13 mouse cellular contexts compared by ENCODE assay signal in genomic region chr11:20052814-20053536, GRCm38 (mm10). TPM values are rescaled to one million over a fixed set of nuclear protein-coding genes. Genes with fewer than 3 reads are reported as not detected.
DNase-seq lines count a peak whose midpoint lies in the region; ATAC-seq and TF ChIP-seq lines count a peak whose summit lies in the region.
"Had no signal": no experiment of that assay in that cellular context is flagged by ENCODE, and none has a peak within 500 bp of the region (broad histone marks: within the 10 kb centered on the region; RNA-seq: fewer than 3 reads in every experiment).

No protein-coding gene starts in this region.

- H3ac ChIP-seq in myocyte (ENCODE audit: control insufficient read depth, insufficient read length), result no peak overlapping the region

- H3K79me2 ChIP-seq in heart, adult 2 months (replicated peaks; ENCODE audit: control insufficient read depth, insufficient read depth, low read length), result no peaks in the 10 kb centered on the region
- H3K79me2 ChIP-seq in myocyte (ENCODE audit: control insufficient read depth, insufficient read depth), result no peaks in the 10 kb centered on the region

- H3K36me3 ChIP-seq in heart, embryonic 11.5 days (ENCODE audit: control insufficient read depth, insufficient read depth, low read length), result peaks cover 15% of the 10 kb centered on the region
- no peaks in the 10 kb centered on the region for H3K36me3 ChIP-seq in heart, adult 2 months (ENCODE audit: control insufficient read depth, insufficient read depth, low read length)
- H3K36me3 ChIP-seq in midbrain, embryonic 12.5 days, result peaks cover 11% of the 10 kb centered on the region
- no peaks in the 10 kb centered on the region; the same call in 1 of the 2 replicates for H3K36me3 ChIP-seq in midbrain, embryonic 11.5 days (ENCODE audit: control insufficient read depth, insufficient read depth, low read length)
- peaks cover 22% of the 10 kb centered on the region for H3K36me3 ChIP-seq in embryonic facial prominence, embryonic 14.5 days (ENCODE audit: control insufficient read depth, insufficient read depth, low read length)
- H3K36me3 ChIP-seq in myocyte (ENCODE audit: control insufficient read depth, insufficient read depth), result peaks cover 20% of the 10 kb centered on the region

- no peak for TF ChIP-seq CTCF in heart, adult 2 months (IDR thresholded peaks at IDR 0.05)

- TF ChIP-seq EP300 in heart, adult 2 months (IDR thresholded peaks at IDR 0.05; ENCODE audit: insufficient read depth, low read depth, low read length), result no peak

- H3K4me3 ChIP-seq in heart, embryonic 11.5 days (ENCODE audit: low read depth, low read length), result no peak overlapping the region
- H3K4me3 ChIP-seq in heart, adult 2 months, result no peak overlapping the region
- no peak overlapping the region for H3K4me3 ChIP-seq in midbrain, embryonic 12.5 days
- H3K4me3 ChIP-seq in midbrain, embryonic 11.5 days (ENCODE audit: low read depth, low read length), result no peak overlapping the region
- no peak overlapping the region for H3K4me3 ChIP-seq in embryonic facial prominence, embryonic 14.5 days (ENCODE audit: low read depth, low read length)
- no peak overlapping the region for H3K4me3 ChIP-seq in myocyte

- no peak for ATAC-seq in heart, embryonic 11.5 days (replicated peaks; ENCODE audit: insufficient number of reproducible peaks, low FRiP score, low TSS enrichment)
- ATAC-seq in midbrain, embryonic 12.5 days (ENCODE audit: low FRiP score, low read depth), result no peak
- no peak for ATAC-seq in midbrain, embryonic 11.5 days (ENCODE audit: low FRiP score)
- ATAC-seq in embryonic facial prominence, embryonic 14.5 days (ENCODE audit: low read depth), result peak; percentile 24; the same call in 1 of the 2 replicates

- H3K9ac ChIP-seq in heart, embryonic 11.5 days (ENCODE audit: low read depth, low read length), result 0 out of 2 replicates have a peak overlapping the region, but pooled peaks have one; percentile 22
- no peak overlapping the region for H3K9ac ChIP-seq in heart, adult 2 months (ENCODE audit: low read depth, low read length)
- H3K9ac ChIP-seq in midbrain, embryonic 12.5 days (replicated peaks), result no peak overlapping the region
- no peak overlapping the region for H3K9ac ChIP-seq in midbrain, embryonic 11.5 days (ENCODE audit: low read length)
- no peak overlapping the region for H3K9ac ChIP-seq in embryonic facial prominence, embryonic 14.5 days (ENCODE audit: low read depth, low read length)

- no peak overlapping the region for H3K4me2 ChIP-seq in heart, embryonic 11.5 days
- H3K4me2 ChIP-seq in midbrain, embryonic 12.5 days (replicated peaks), result no peak overlapping the region
- H3K4me2 ChIP-seq in midbrain, embryonic 11.5 days, result no peak overlapping the region
- no peak overlapping the region for H3K4me2 ChIP-seq in embryonic facial prominence, embryonic 14.5 days (ENCODE audit: low read depth, low read length)
- H3K4me2 ChIP-seq in myocyte (ENCODE audit: low read depth), result no peak overlapping the region

- H3K9me3 ChIP-seq in heart, embryonic 11.5 days (replicated peaks; ENCODE audit: control insufficient read depth, low read length), result no peaks in the 10 kb centered on the region
- no peaks in the 10 kb centered on the region for H3K9me3 ChIP-seq in midbrain, embryonic 12.5 days
- no peaks in the 10 kb centered on the region for H3K9me3 ChIP-seq in midbrain, embryonic 11.5 days (ENCODE audit: control insufficient read depth, low read length)
- 0 out of 2 replicates have a peak, but pooled peaks cover 3% of the 10 kb centered on the region for H3K9me3 ChIP-seq in embryonic facial prominence, embryonic 14.5 days (ENCODE audit: control insufficient read depth, low read length)

- WGBS in heart, embryonic 11.5 days (ENCODE audit: insufficient replicate concordance), result 37% methylated on average over 13 of the region's 13 CpGs
- WGBS in heart, adult 2 months, result 51% methylated on average over 13 of the region's 13 CpGs
- WGBS in midbrain, embryonic 12.5 days, result 60% methylated on average over 13 of the region's 13 CpGs
- WGBS in midbrain, embryonic 11.5 days, result 65% methylated on average over 13 of the region's 13 CpGs
- 50% methylated on average over 13 of the region's 13 CpGs for whole genome bisulfite sequencing in embryonic facial prominence, embryonic 14.5 days

- TF ChIP-seq POLR2A in heart, adult 2 months (IDR thresholded peaks at IDR 0.05; ENCODE audit: insufficient read depth, low read depth, low read length), result no peak
- TF ChIP-seq POLR2A in myocyte (IDR thresholded peaks at IDR 0.05; ENCODE audit: insufficient read length, low read depth), result no peak

- H3K4me1 ChIP-seq in heart, embryonic 11.5 days (ENCODE audit: control insufficient read depth, insufficient read depth, low read length), result peaks cover 9% of the 10 kb centered on the region
- H3K4me1 ChIP-seq in heart, adult 2 months (ENCODE audit: control insufficient read depth, insufficient read depth, low read length), result no peaks in the 10 kb centered on the region
- no peaks in the 10 kb centered on the region for H3K4me1 ChIP-seq in midbrain, embryonic 12.5 days
- H3K4me1 ChIP-seq in midbrain, embryonic 11.5 days (ENCODE audit: control insufficient read depth, insufficient read depth, low read length), result no peaks in the 10 kb centered on the region
- no peaks in the 10 kb centered on the region for H3K4me1 ChIP-seq in embryonic facial prominence, embryonic 14.5 days (ENCODE audit: control insufficient read depth, insufficient read depth, low read length)

- H3K27ac ChIP-seq in heart, embryonic 11.5 days (ENCODE audit: low read depth, low read length), result peak overlapping the region; percentile 50; the same call in 1 of the 2 replicates
- no peak overlapping the region for H3K27ac ChIP-seq in heart, adult 2 months
- H3K27ac ChIP-seq in midbrain, embryonic 12.5 days (replicated peaks), result peak overlapping the region; percentile 15; the same call in 1 of the 2 replicates
- no peak overlapping the region for H3K27ac ChIP-seq in midbrain, embryonic 11.5 days (ENCODE audit: low read depth, low read length)
- 0 out of 2 replicates have a peak overlapping the region, but pooled peaks have one; percentile 13 for H3K27ac ChIP-seq in embryonic facial prominence, embryonic 14.5 days (replicated peaks; ENCODE audit: low read depth, low read length)

- DNase-seq in heart, adult 2 months, result no peak
- DNase-seq in midbrain, embryonic 11.5 days (ENCODE audit: low spot score, missing footprints), result no peak
- DNase-seq in embryonic facial prominence, embryonic 14.5 days (ENCODE audit: low spot score), result no peak
- DNase-seq in cerebellum, postnatal 36 days, result no peak
- DNase-seq in adrenal gland, postnatal 14 days, result no peak
- DNase-seq: adrenal gland, adult 8-10 months; kidney, adult 8-10 months; left cerebral cortex, postnatal 4 days; lung, postnatal 36 days; right cerebral cortex, postnatal 4 days had no signal

- H3K27me3 ChIP-seq in heart, embryonic 11.5 days (ENCODE audit: control insufficient read depth, insufficient read depth, low read length), result no peaks in the 10 kb centered on the region
- no peaks in the 10 kb centered on the region for H3K27me3 ChIP-seq in heart, adult 2 months (ENCODE audit: control insufficient read depth, insufficient read depth, low read length)
- no peaks in the 10 kb centered on the region for H3K27me3 ChIP-seq in midbrain, embryonic 12.5 days
- H3K27me3 ChIP-seq in midbrain, embryonic 11.5 days (ENCODE audit: control insufficient read depth, insufficient read depth, low read length), result no peaks in the 10 kb centered on the region
- H3K27me3 ChIP-seq in embryonic facial prominence, embryonic 14.5 days (replicated peaks; ENCODE audit: control insufficient read depth, insufficient read depth, low read length), result no peaks in the 10 kb centered on the region
- H3K27me3 ChIP-seq in myocyte (ENCODE audit: control insufficient read depth, insufficient read depth, insufficient read length), result no peaks in the 10 kb centered on the region

- intact Hi-C loops in heart, adult 2 months (cut with DNase I), result no loop called here

TF ChIP-seq in myocyte, 11 proteins besides CTCF, POLR2A, EP300 and RAD21:
- TF ChIP-seq MYOD1 (IDR thresholded peaks at IDR 0.05; ENCODE audit: control insufficient read depth in 1 of 3, insufficient read length in 2 of 3, low read depth in 2 of 3), result no peak
- TF ChIP-seq POLR2AphosphoS2 (IDR thresholded peaks at IDR 0.05; ENCODE audit: insufficient read length, low read depth), result peak; percentile 23

RNA-seq across cellular contexts. Expression of gene Actr2, which starts 59.7 kb away (rescaled TPM):
- 56.0 and 61.5 TPM in 2 replicates for polyA plus RNA-seq in heart, embryonic 11.5 days (2014; fragmentation: Nextera tagmentation; extraction: Ambion mirVana)
- 10 to 100 TPM; 71.7 to 75.8 TPM for total RNA-seq in heart, adult 2 months (2021)
- 18.1 and 34.5 TPM in 2 replicates for polyA plus RNA-seq in heart, adult 2 months (2012; rRNA removed)
- polyA plus RNA-seq in midbrain, embryonic 12.5 days (2016; fragmentation: Nextera tagmentation; extraction: Ambion mirVana), result 141 and 151 TPM in 2 replicates
- polyA plus RNA-seq in midbrain, embryonic 11.5 days (2014; fragmentation: Nextera tagmentation; extraction: Ambion mirVana), result 75.9 and 87.4 TPM in 2 replicates
- 66.6 and 67.3 TPM in 2 replicates for polyA plus RNA-seq in embryonic facial prominence, embryonic 14.5 days (2014; fragmentation: Nextera tagmentation; extraction: Ambion mirVana)
- 30.2 TPM for polyA plus RNA-seq in myocyte (2012; fragmentation: generic; extraction: Trizol)
- 104 and 110 TPM in 2 replicates for total RNA-seq in adrenal gland, postnatal 14 days (2021)

Comparison
In these comparisons a context has a peak if more than half of its experiments do, and no peak if none do; other contexts are left out.
1. H3K27ac ChIP-seq: peak in heart, embryonic 11.5 days (single experiment), midbrain, embryonic 12.5 days (single experiment) and embryonic facial prominence, embryonic 14.5 days (single experiment); none in heart, adult 2 months (single experiment) and midbrain, embryonic 11.5 days (single experiment).